Mouse (Mus musculus) frontal cortex, postnatal 14 days (tissue): ENCODE data around the gene Slc40a1.

ENCODE experiments used
- DNase-seq, 2 experiments: peaks; one replicate each; pipeline ENCODE4 v3.0.0; 2022; ENCODE audit warnings: low spot score in 2 of 2

The Slc40a1 gene

GRCm38 (mm10) chr1:45883378-45883777, 42.9 kb downstream of the Slc40a1 start:
- DNase-seq = no peak

GRCm38 (mm10) chr1:45882076-45882475, 44.2 kb downstream of the Slc40a1 start:
- no peak for DNase-seq

- DNase-seq = no peak
Observed at GRCm38 (mm10) chr1:45881228-45881832, 45.0 kb downstream of the Slc40a1 start.

GRCm38 (mm10) chr1:45877463-45877862, 48.9 kb downstream of the Slc40a1 start:
- DNase-seq = no peak

GRCm38 (mm10) chr1:45876450-45877198, 49.7 kb downstream of the Slc40a1 start:
- DNase-seq = no peak

- DNase-seq = no peak
Observed at GRCm38 (mm10) chr1:45875640-45876039, 50.7 kb downstream of the Slc40a1 start.

GRCm38 (mm10) chr1:45873250-45873649, 53.1 kb downstream of the Slc40a1 start:
- DNase-seq = no peak

- DNase-seq = no peak
Observed at GRCm38 (mm10) chr1:45868479-45869137, 57.7 kb downstream of the Slc40a1 start.

- no peak for DNase-seq
Observed at GRCm38 (mm10) chr1:45868050-45868449, 58.3 kb downstream of the Slc40a1 start.

- DNase-seq = no peak
Observed at GRCm38 (mm10) chr1:45866288-45867018, 59.9 kb downstream of the Slc40a1 start.

- no peak for DNase-seq
Observed at GRCm38 (mm10) chr1:45865727-45866126, 60.6 kb downstream of the Slc40a1 start.

- no peak for DNase-seq
Observed at GRCm38 (mm10) chr1:45865316-45865715, 61.0 kb downstream of the Slc40a1 start.

GRCm38 (mm10) chr1:45864564-45865014, 61.7 kb downstream of the Slc40a1 start:
- DNase-seq = no peak

GRCm38 (mm10) chr1:45863641-45864040, 62.7 kb downstream of the Slc40a1 start:
- DNase-seq = no peak

- no peak for DNase-seq
Observed at GRCm38 (mm10) chr1:45861162-45861561, 65.2 kb downstream of the Slc40a1 start.

- no peak for DNase-seq
Observed at GRCm38 (mm10) chr1:45860349-45860748, 66.0 kb downstream of the Slc40a1 start.
